Mouse (Mus musculus) testis, adult 2 months (tissue): ENCODE data around the gene Rsph1.

Source experiments
- CTCF ChIP-seq: fragments of 200-500 bp; IDR thresholded peaks from 2 replicates; pipeline ENCODE4 v1.5.1; 2012; ENCODE audit warnings: low read depth, mild to moderate bottlenecking, inconsistent platforms, low read length, moderate library complexity; ENCODE audit not compliant: control insufficient read depth, insufficient read depth, insufficient replicate concordance
- POLR2A ChIP-seq: fragments of 200-500 bp; IDR thresholded peaks from 2 replicates; pipeline ENCODE4 v1.6.1; 2012; ENCODE audit warnings: low read depth, mild to moderate bottlenecking, inconsistent platforms, low read length, moderate library complexity; ENCODE audit not compliant: control insufficient read depth

- no peak; the same call in 1 of the 2 replicates for TF ChIP-seq POLR2A
- no peak for TF ChIP-seq CTCF
These were observed 819 bp downstream of the Rsph1 start for GRCm38 (mm10) chr17:31276207-31276921.
